Mouse (Mus musculus): ENCODE measurements around the gene Olfr669.

- TF ChIP-seq CTCF (IDR thresholded peaks at IDR 0.05; ENCODE audit: extremely low read depth, insufficient read depth, low read length) (no peak), POLR2A (IDR thresholded peaks at IDR 0.05; ENCODE audit: extremely low read depth, insufficient read depth, low read length) (no peak)
Measured at GRCm38 (mm10) chr7:104979026-104979425, 45.0 kb downstream of the Olfr669 start, which contains the start of gene Olfr671.

Measured in cortical plate, adult 2 months (tissue).